Mouse (Mus musculus): ENCODE results near the gene Isoc2a. TPM values are rescaled to one million over a fixed set of nuclear protein-coding genes. Genes with fewer than 3 reads are reported as not detected.

The Isoc2a gene
- polyA plus RNA-seq, 1 experiment from 2014 or later = 1.3 TPM

Other genes starting within 250 kb of the Isoc2a start
- gene Tmem86b, start 245.7 kb upstream of the Isoc2a start, polyA plus RNA-seq (2015; fragmentation: Nextera tagmentation; extraction: Ambion mirVana) = 1.5 and 1.6 TPM in 2 replicates
- 6.2 and 8.2 TPM in 2 replicates for gene Ppp6r1, start 218.1 kb upstream of the Isoc2a start, polyA plus RNA-seq (2015; fragmentation: Nextera tagmentation; extraction: Ambion mirVana)
- 71.7 and 81.2 TPM in 2 replicates for gene Hspbp1, start 192.1 kb upstream of the Isoc2a start, polyA plus RNA-seq (2015; fragmentation: Nextera tagmentation; extraction: Ambion mirVana)
- 0.79 TPM in 2 replicates for gene Brsk1, start 186.5 kb upstream of the Isoc2a start, polyA plus RNA-seq (2015; fragmentation: Nextera tagmentation; extraction: Ambion mirVana)
- gene Tmem150b, start 151.9 kb upstream of the Isoc2a start, polyA plus RNA-seq (2015; fragmentation: Nextera tagmentation; extraction: Ambion mirVana) = 0.11 TPM in 1 of 2 replicates, not detected in the other
- gene Kmt5c, start 137.0 kb upstream of the Isoc2a start, polyA plus RNA-seq (2015; fragmentation: Nextera tagmentation; extraction: Ambion mirVana) = 47.8 and 59.4 TPM in 2 replicates
- 34.9 and 35.6 TPM in 2 replicates for gene Cox6b2, start 124.1 kb upstream of the Isoc2a start, polyA plus RNA-seq (2015; fragmentation: Nextera tagmentation; extraction: Ambion mirVana)
- gene Fam71e2, start 105.9 kb upstream of the Isoc2a start, polyA plus RNA-seq (2015; fragmentation: Nextera tagmentation; extraction: Ambion mirVana) = not detected in 2 replicates
- 0.06 TPM in 1 of 2 replicates, not detected in the other for gene Il11, start 94.3 kb upstream of the Isoc2a start, polyA plus RNA-seq (2015; fragmentation: Nextera tagmentation; extraction: Ambion mirVana)
- gene Tmem190, start 94.2 kb upstream of the Isoc2a start, polyA plus RNA-seq (2015; fragmentation: Nextera tagmentation; extraction: Ambion mirVana) = 0.25 TPM in 1 of 2 replicates, not detected in the other
- gene Tmem238, start 87.5 kb upstream of the Isoc2a start, polyA plus RNA-seq (2015; fragmentation: Nextera tagmentation; extraction: Ambion mirVana) = 4.2 and 5.0 TPM in 2 replicates
- gene Rpl28, start 84.3 kb upstream of the Isoc2a start, polyA plus RNA-seq (2015; fragmentation: Nextera tagmentation; extraction: Ambion mirVana) = 197 and 209 TPM in 2 replicates
- 283 and 347 TPM in 2 replicates for gene Ube2s, start 64.6 kb upstream of the Isoc2a start, polyA plus RNA-seq (2015; fragmentation: Nextera tagmentation; extraction: Ambion mirVana)
- 0.05 and 0.14 TPM in 2 replicates for gene Shisa7, start 32.5 kb upstream of the Isoc2a start, polyA plus RNA-seq (2015; fragmentation: Nextera tagmentation; extraction: Ambion mirVana)
- gene Isoc2b, start 6.9 kb upstream of the Isoc2a start, polyA plus RNA-seq (2015; fragmentation: Nextera tagmentation; extraction: Ambion mirVana) = 3.0 and 4.8 TPM in 2 replicates
- not detected in 2 replicates for gene Gm36210, start 29.4 kb downstream of the Isoc2a start, polyA plus RNA-seq (2015; fragmentation: Nextera tagmentation; extraction: Ambion mirVana)
- 2.1 and 3.0 TPM in 2 replicates for gene Zfp628, start 38.1 kb downstream of the Isoc2a start, polyA plus RNA-seq (2015; fragmentation: Nextera tagmentation; extraction: Ambion mirVana)
- 4.2 and 5.3 TPM in 2 replicates for gene Nat14, start 44.9 kb downstream of the Isoc2a start, polyA plus RNA-seq (2015; fragmentation: Nextera tagmentation; extraction: Ambion mirVana)
- 2.6 and 3.3 TPM in 2 replicates for gene Ssc5d, start 48.6 kb downstream of the Isoc2a start, polyA plus RNA-seq (2015; fragmentation: Nextera tagmentation; extraction: Ambion mirVana)
- gene Sbk2, start 87.3 kb downstream of the Isoc2a start, polyA plus RNA-seq (2015; fragmentation: Nextera tagmentation; extraction: Ambion mirVana) = 4.8 and 5.3 TPM in 2 replicates
- gene Sbk3, start 94.0 kb downstream of the Isoc2a start, polyA plus RNA-seq (2015; fragmentation: Nextera tagmentation; extraction: Ambion mirVana) = 0.33 and 0.55 TPM in 2 replicates
- gene Zfp579, start 119.0 kb downstream of the Isoc2a start, polyA plus RNA-seq (2015; fragmentation: Nextera tagmentation; extraction: Ambion mirVana) = 22.5 and 26.7 TPM in 2 replicates
- gene Zfp524, start 137.3 kb downstream of the Isoc2a start, polyA plus RNA-seq (2015; fragmentation: Nextera tagmentation; extraction: Ambion mirVana) = 11.3 and 12.1 TPM in 2 replicates
- 26.2 and 31.4 TPM in 2 replicates for gene Fiz1, start 137.5 kb downstream of the Isoc2a start, polyA plus RNA-seq (2015; fragmentation: Nextera tagmentation; extraction: Ambion mirVana)
- gene Gm44973, start 138.3 kb downstream of the Isoc2a start, polyA plus RNA-seq (2015; fragmentation: Nextera tagmentation; extraction: Ambion mirVana) = 0.78 TPM in 1 of 2 replicates, not detected in the other
- gene Zfp865, start 143.2 kb downstream of the Isoc2a start, polyA plus RNA-seq (2015; fragmentation: Nextera tagmentation; extraction: Ambion mirVana) = 3.3 and 5.5 TPM in 2 replicates
- 1.7 and 3.7 TPM in 2 replicates for gene Ccdc106, start 143.4 kb downstream of the Isoc2a start, polyA plus RNA-seq (2015; fragmentation: Nextera tagmentation; extraction: Ambion mirVana)
- not detected in 2 replicates for gene 4632433K11Rik, start 157.0 kb downstream of the Isoc2a start, polyA plus RNA-seq (2015; fragmentation: Nextera tagmentation; extraction: Ambion mirVana)
- gene Zfp784, start 161.3 kb downstream of the Isoc2a start, polyA plus RNA-seq (2015; fragmentation: Nextera tagmentation; extraction: Ambion mirVana) = 5.4 and 6.5 TPM in 2 replicates
- 14.7 and 17.2 TPM in 2 replicates for gene Zfp580, start 174.4 kb downstream of the Isoc2a start, polyA plus RNA-seq (2015; fragmentation: Nextera tagmentation; extraction: Ambion mirVana)
- gene U2af2, start 185.0 kb downstream of the Isoc2a start, polyA plus RNA-seq (2015; fragmentation: Nextera tagmentation; extraction: Ambion mirVana) = 63.0 and 78.8 TPM in 2 replicates
- gene Epn1, start 203.1 kb downstream of the Isoc2a start, polyA plus RNA-seq (2015; fragmentation: Nextera tagmentation; extraction: Ambion mirVana) = 43.1 and 57.0 TPM in 2 replicates
- not detected in 2 replicates for gene Rfpl4, start 239.8 kb downstream of the Isoc2a start, polyA plus RNA-seq (2015; fragmentation: Nextera tagmentation; extraction: Ambion mirVana)
- gene Rasl2-9, start 248.8 kb downstream of the Isoc2a start, polyA plus RNA-seq (2015; fragmentation: Nextera tagmentation; extraction: Ambion mirVana) = 1.3 and 1.7 TPM in 2 replicates

Measured in heart, embryonic 15.5 days (tissue).